Mouse (Mus musculus) kidney, adult 2 months (tissue): ENCODE data around the gene Kcnb1. TPM values are rescaled to one million over a fixed set of nuclear protein-coding genes. Genes with fewer than 3 reads are reported as not detected.
A peak's percentile ranks its signal among the peaks of the same experiment; 100 is the strongest.

Source experiments
- DNase-seq: peaks from one replicate; pipeline ENCODE4 v3.0.0; 2021
- H3K27ac ChIP-seq: fragments of 200-500 bp; 2 replicates; pipeline ENCODE4 v1.5.1; 2012; ENCODE audit warnings: low read depth, low read length, control low read depth, inconsistent platforms; ENCODE audit not compliant: insufficient read depth
- H3K27me3 ChIP-seq: fragments of 200-500 bp; replicated peaks from 2 replicates; pipeline ENCODE4 v1.6.1; 2012; ENCODE audit warnings: mild to moderate bottlenecking, moderate library complexity, low read length, inconsistent platforms; ENCODE audit not compliant: control insufficient read depth, insufficient read depth
- H3K36me3 ChIP-seq: fragments of 200-500 bp; 2 replicates; pipeline ENCODE4 v1.6.1; 2012; ENCODE audit warnings: mild to moderate bottlenecking, moderate library complexity, low read length, inconsistent platforms; ENCODE audit not compliant: control insufficient read depth, insufficient read depth
- H3K4me1 ChIP-seq: fragments of 200-500 bp; 2 replicates; pipeline ENCODE4 v1.6.1; 2011; ENCODE audit warnings: low read length; ENCODE audit not compliant: control insufficient read depth, insufficient read depth
- H3K4me3 ChIP-seq: fragments of 200-500 bp; 2 replicates; pipeline ENCODE4 v1.5.1; 2011; ENCODE audit warnings: mild to moderate bottlenecking, low read depth, low read length, control low read depth; ENCODE audit not compliant: insufficient read depth
- CTCF ChIP-seq: fragments of 200-500 bp; conservative IDR thresholded peaks from 2 replicates; pipeline ENCODE4 v1.5.1; 2011; ENCODE audit warnings: low read depth, mild to moderate bottlenecking, control low read depth, low read length, moderate library complexity, mixed read lengths; ENCODE audit not compliant: insufficient read depth, insufficient read length
- POLR2A ChIP-seq: fragments of 200-500 bp; IDR thresholded peaks from one replicate; pipeline ENCODE4 v1.6.1; 2011; ENCODE audit warnings: low read depth, low read length, control low read depth
- WGBS: fragments of 180-500 bp; shearing (Covaris S2); methylation state at CpG from one replicate; pipeline ENCODE4 v1.1.7; 2018; 5-methylcytosine and 5-hydroxymethylcytosine counted together
- polyA plus RNA-seq: library from polyadenylated mRNA; depleted of rRNA; stranded (reverse); fragments of >200 nt; gene quantifications from 2 replicates; pipeline ENCODE4 v1.2.3, GENCODE M21; 2012

The Kcnb1 gene
- polyA plus RNA-seq, 1 experiment, result 2.9 TPM

- H3K4me1 ChIP-seq, result no peaks in the 10 kb centered on the region
- H3K4me3 ChIP-seq, result peak overlapping the region; percentile 36
- peak; percentile 84 for DNase-seq
- WGBS, result 17% methylated on average over 77 of the region's 83 CpGs
- H3K27me3 ChIP-seq, result no peaks in the 10 kb centered on the region; the same call in 1 of the 2 replicates
- TF ChIP-seq CTCF, result no peak
- no peak for TF ChIP-seq POLR2A
- H3K27ac ChIP-seq, result 0 out of 2 replicates have a peak overlapping the region, but pooled peaks have one; percentile 10
- no peaks in the 10 kb centered on the region for H3K36me3 ChIP-seq
These were observed 1.4 kb downstream of the Kcnb1 start for GRCm38 (mm10) chr2:167188315-167189207.

GRCm38 (mm10) chr2:167187119-167187518 is 2.8 kb downstream of the Kcnb1 start:
- H3K36me3 ChIP-seq, result no peaks in the 10 kb centered on the region
- no peak for DNase-seq
- no peak overlapping the region for H3K27ac ChIP-seq
- H3K4me1 ChIP-seq, result no peaks in the 10 kb centered on the region
- WGBS, result 89% methylated on average over 5 of the region's 5 CpGs
- no peaks in the 10 kb centered on the region; the same call in 1 of the 2 replicates for H3K27me3 ChIP-seq
- H3K4me3 ChIP-seq, result no peak overlapping the region
- TF ChIP-seq POLR2A (no peak), CTCF (no peak)

GRCm38 (mm10) chr2:167186544-167186943 is 3.4 kb downstream of the Kcnb1 start:
- Histone ChIP-seq H3K4me3 (no peak overlapping the region), H3K27ac (no peak overlapping the region), H3K27me3 (no peaks in the 10 kb centered on the region; the same call in 1 of the 2 replicates), H3K36me3 (no peaks in the 10 kb centered on the region), H3K4me1 (no peaks in the 10 kb centered on the region)
- no peak for DNase-seq
- 69% methylated on average over 10 of the region's 10 CpGs for WGBS
- TF ChIP-seq CTCF, result no peak
- TF ChIP-seq POLR2A, result no peak

- no peaks in the 10 kb centered on the region for H3K4me1 ChIP-seq
- no peak overlapping the region for H3K27ac ChIP-seq
- no peaks in the 10 kb centered on the region; the same call in 1 of the 2 replicates for H3K27me3 ChIP-seq
- no peak for DNase-seq
- TF ChIP-seq CTCF, result no peak
- TF ChIP-seq POLR2A, result no peak
- no peak overlapping the region for H3K4me3 ChIP-seq
- WGBS, result 71% methylated on average over 13 of the region's 13 CpGs
- no peaks in the 10 kb centered on the region for H3K36me3 ChIP-seq
These were observed 4.0 kb downstream of the Kcnb1 start for GRCm38 (mm10) chr2:167186003-167186402.

GRCm38 (mm10) chr2:167185432-167185831 is 4.5 kb downstream of the Kcnb1 start:
- 66% methylated on average over 2 of the region's 2 CpGs for WGBS
- no peak overlapping the region for H3K27ac ChIP-seq
- DNase-seq, result no peak
- no peaks in the 10 kb centered on the region; the same call in 1 of the 2 replicates for H3K27me3 ChIP-seq
- no peaks in the 10 kb centered on the region for H3K36me3 ChIP-seq
- H3K4me1 ChIP-seq, result no peaks in the 10 kb centered on the region
- no peak for TF ChIP-seq CTCF
- no peak for TF ChIP-seq POLR2A
- H3K4me3 ChIP-seq, result no peak overlapping the region

GRCm38 (mm10) chr2:167181662-167182389 is 8.1 kb downstream of the Kcnb1 start:
- no peak for DNase-seq
- 64% methylated on average over 14 of the region's 14 CpGs for WGBS
- TF ChIP-seq POLR2A (no peak), CTCF (no peak)
- H3K27ac ChIP-seq, result no peak overlapping the region
- H3K4me3 ChIP-seq, result no peak overlapping the region
- no peaks in the 10 kb centered on the region for H3K4me1 ChIP-seq
- H3K27me3 ChIP-seq, result no peaks in the 10 kb centered on the region
- no peaks in the 10 kb centered on the region for H3K36me3 ChIP-seq

GRCm38 (mm10) chr2:167181096-167181495 is 8.9 kb downstream of the Kcnb1 start:
- H3K4me1 ChIP-seq, result no peaks in the 10 kb centered on the region
- no peak for TF ChIP-seq POLR2A
- TF ChIP-seq CTCF, result no peak
- H3K27me3 ChIP-seq, result no peaks in the 10 kb centered on the region
- DNase-seq, result no peak
- H3K4me3 ChIP-seq, result no peak overlapping the region
- no peaks in the 10 kb centered on the region for H3K36me3 ChIP-seq
- no peak overlapping the region for H3K27ac ChIP-seq
- WGBS, result 74% methylated on average over 8 of the region's 8 CpGs
